Mouse (Mus musculus) myocyte (in vitro differentiated cells): ENCODE measurements at regions not wholly inside any gene's neighbourhood (a gene's known extent, or its start where the extent isn't known, plus 50 kb on each side); places are given as distances from the start of the nearest gene placed in this dataset.

Source experiments
- H3K27me3 ChIP-seq: one replicate; pipeline ENCODE4 v1.6.1; 2011; ENCODE audit not compliant: control insufficient read depth, insufficient read depth, insufficient read length
- H3K36me3 ChIP-seq: one replicate; pipeline ENCODE4 v1.6.1; 2011; ENCODE audit not compliant: control insufficient read depth, insufficient read depth
- H3K4me2 ChIP-seq: one replicate; pipeline ENCODE4 v1.6.1; 2011; ENCODE audit warnings: low read depth, control low read depth
- H3K4me3 ChIP-seq: one replicate; pipeline ENCODE4 v1.5.1; 2011; ENCODE audit warnings: mild to moderate bottlenecking, control low read depth, moderate library complexity
- H3K79me2 ChIP-seq: one replicate; pipeline ENCODE4 v1.6.1; 2011; ENCODE audit not compliant: control insufficient read depth, insufficient read depth
- H3ac ChIP-seq: one replicate; pipeline ENCODE4 v1.6.1; 2011; ENCODE audit not compliant: control insufficient read depth, insufficient read length
- CEBPB ChIP-seq: IDR thresholded peaks from 2 replicates; pipeline ENCODE4 v1.6.1; 2011; ENCODE audit warnings: mild to moderate bottlenecking, moderate library complexity; ENCODE audit not compliant: poor library complexity, insufficient read depth, severe bottlenecking
- E2F4 ChIP-seq: IDR thresholded peaks from one replicate; pipeline ENCODE4 v1.6.1; 2011; ENCODE audit warnings: mild to moderate bottlenecking, control low read depth, moderate library complexity; ENCODE audit not compliant: insufficient read depth
- MAX ChIP-seq: IDR thresholded peaks from one replicate; pipeline ENCODE4 v1.6.1; 2011; ENCODE audit warnings: low read depth, mild to moderate bottlenecking, control low read depth
- MYOD1 ChIP-seq, 3 experiments: IDR thresholded peaks; one replicate each; pipeline ENCODE4 v1.6.1; 2011; ENCODE audit warnings: control low read depth in 2 of 3, low read depth in 2 of 3, mild to moderate bottlenecking in 2 of 3, moderate library complexity in 1 of 3; ENCODE audit not compliant: insufficient read length in 2 of 3, control insufficient read depth in 1 of 3
- MYOG ChIP-seq, 3 experiments: IDR thresholded peaks; one replicate each; pipeline ENCODE4 v1.6.1; 2011; ENCODE audit warnings: control low read depth in 2 of 3, low read depth in 2 of 3, mild to moderate bottlenecking in 2 of 3; ENCODE audit not compliant: insufficient read length in 2 of 3, control insufficient read depth in 1 of 3, insufficient read depth in 1 of 3
- POLR2A ChIP-seq: IDR thresholded peaks from one replicate; pipeline ENCODE4 v1.6.1; 2011; ENCODE audit warnings: low read depth, mild to moderate bottlenecking, control low read depth, moderate library complexity; ENCODE audit not compliant: insufficient read length
- POLR2AphosphoS2 ChIP-seq: IDR thresholded peaks from one replicate; pipeline ENCODE4 v1.6.1; 2011; ENCODE audit warnings: low read depth, control low read depth; ENCODE audit not compliant: insufficient read length
- REST ChIP-seq: IDR thresholded peaks from one replicate; pipeline ENCODE4 v1.6.1; 2011; ENCODE audit warnings: mild to moderate bottlenecking, control low read depth, moderate library complexity; ENCODE audit not compliant: insufficient read depth, insufficient read length
- SRF ChIP-seq: IDR thresholded peaks from one replicate; pipeline ENCODE4 v1.6.1; 2011; ENCODE audit warnings: low read depth; ENCODE audit not compliant: control insufficient read depth, insufficient read length
- TCF12 ChIP-seq: IDR thresholded peaks from one replicate; pipeline ENCODE4 v1.6.1; 2011; ENCODE audit warnings: mild to moderate bottlenecking, control low read depth; ENCODE audit not compliant: poor library complexity, insufficient read depth, severe bottlenecking
- TCF3 ChIP-seq: IDR thresholded peaks from one replicate; pipeline ENCODE4 v1.6.1; 2011; ENCODE audit warnings: low read depth, control low read depth; ENCODE audit not compliant: insufficient read length
- USF1 ChIP-seq: IDR thresholded peaks from one replicate; pipeline ENCODE4 v1.6.1; 2011; ENCODE audit warnings: low read depth, mild to moderate bottlenecking, control low read depth, moderate library complexity

GRCm38 (mm10) chr8:15270290-15270689 lies 224.4 kb upstream of the BB014433 start:
- no peaks in the 10 kb centered on the region for H3K36me3 ChIP-seq
- H3K79me2 ChIP-seq: no peaks in the 10 kb centered on the region
- H3K27me3 ChIP-seq: peaks cover 10% of the 10 kb centered on the region
- no peak overlapping the region for H3K4me3 ChIP-seq
- peak overlapping the region; percentile 12 for H3K4me2 ChIP-seq
- TF ChIP-seq POLR2AphosphoS2 (no peak), USF1 (no peak), POLR2A (no peak), MYOG (IDR thresholded peaks at IDR 0.05; ENCODE audit: control insufficient read depth in 1 of 3, insufficient read depth in 1 of 3, insufficient read length in 2 of 3, low read depth in 2 of 3) (no peak), MAX (no peak)
- no peak overlapping the region for H3ac ChIP-seq

DNA sequence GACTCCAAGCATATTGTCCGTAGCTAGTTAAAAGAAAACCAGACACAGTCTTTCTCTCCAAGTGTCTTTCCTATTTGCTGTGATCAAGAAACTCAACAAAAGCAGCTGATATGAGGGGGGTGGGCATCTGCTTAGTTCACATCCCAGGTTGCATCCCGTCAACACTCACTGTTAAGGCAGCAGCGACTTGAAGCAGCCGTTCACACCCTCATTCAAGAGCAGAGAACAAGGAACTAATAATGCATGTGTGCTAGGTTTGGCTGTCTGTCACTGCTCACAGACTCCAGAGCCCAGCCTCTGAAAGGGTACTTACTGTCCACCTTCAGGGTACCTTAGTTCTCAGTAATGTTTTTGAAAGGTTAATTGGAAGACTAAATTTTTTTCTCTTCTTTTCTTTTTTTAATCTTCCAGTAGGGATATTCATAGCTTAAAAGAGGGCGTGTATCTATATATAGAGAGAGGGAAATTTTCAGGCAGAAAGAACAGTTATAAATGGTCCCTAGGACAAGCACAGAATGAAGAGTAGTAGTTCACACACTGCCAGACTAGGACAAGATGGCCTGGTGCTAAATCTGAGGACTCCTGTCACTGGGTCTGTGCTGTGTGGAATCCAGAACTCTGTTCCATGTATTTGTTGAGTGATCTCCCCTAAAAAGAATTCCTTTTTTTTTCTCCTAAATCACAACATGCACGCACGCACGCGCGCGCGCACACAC lies 199.1 kb upstream of the BB014433 start:
- Histone ChIP-seq H3K4me2 (no peak overlapping the region), H3K79me2 (no peaks in the 10 kb centered on the region), H3K27me3 (no peaks in the 10 kb centered on the region), H3K4me3 (no peak overlapping the region), H3ac (no peak overlapping the region), H3K36me3 (no peaks in the 10 kb centered on the region)
- no peak for TF ChIP-seq POLR2A
- TF ChIP-seq CEBPB: no peak
- no peak for TF ChIP-seq REST
- no peak for TF ChIP-seq SRF
- TF ChIP-seq USF1: no peak
- TF ChIP-seq MYOG (IDR thresholded peaks at IDR 0.05; ENCODE audit: control insufficient read depth in 1 of 3, insufficient read depth in 1 of 3, insufficient read length in 2 of 3, low read depth in 2 of 3): no peak
- no peak for TF ChIP-seq E2F4
- TF ChIP-seq MAX: no peak
- TF ChIP-seq TCF12: no peak
- no peak for TF ChIP-seq MYOD1 (IDR thresholded peaks at IDR 0.05; ENCODE audit: control insufficient read depth in 1 of 3, insufficient read length in 2 of 3, low read depth in 2 of 3)
- TF ChIP-seq TCF3: no peak
- no peak for TF ChIP-seq POLR2AphosphoS2

DNA sequence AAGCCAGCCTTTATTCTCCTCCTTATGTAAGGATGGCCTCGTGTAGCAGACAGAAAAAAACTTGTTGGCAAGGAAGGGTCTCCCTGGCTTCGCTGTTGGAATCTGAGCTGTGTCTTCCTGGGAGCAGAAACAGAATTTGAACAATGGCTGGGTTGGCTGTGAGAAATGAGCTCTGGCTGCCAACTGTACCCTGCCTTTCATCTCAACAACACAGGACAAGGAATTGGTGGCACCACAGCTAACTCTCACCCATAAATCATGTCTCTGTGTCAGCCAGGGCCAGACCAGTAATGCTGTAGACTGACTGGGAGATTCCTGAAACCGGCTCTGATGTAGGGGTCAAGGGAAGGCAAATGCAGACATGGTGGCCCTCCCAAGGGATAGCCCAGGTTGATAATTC lies 189.5 kb upstream of the BB014433 start:
- Histone ChIP-seq H3K27me3 (no peaks in the 10 kb centered on the region), H3K79me2 (no peaks in the 10 kb centered on the region), H3K4me2 (no peak overlapping the region), H3ac (no peak overlapping the region), H3K4me3 (no peak overlapping the region), H3K36me3 (no peaks in the 10 kb centered on the region)
- TF ChIP-seq SRF (no peak), USF1 (no peak), TCF12 (no peak), TCF3 (no peak), MYOD1 (IDR thresholded peaks at IDR 0.05; ENCODE audit: control insufficient read depth in 1 of 3, insufficient read length in 2 of 3, low read depth in 2 of 3) (no peak), CEBPB (no peak), E2F4 (no peak), REST (no peak), POLR2AphosphoS2 (no peak), POLR2A (no peak), MYOG (IDR thresholded peaks at IDR 0.05; ENCODE audit: control insufficient read depth in 1 of 3, insufficient read depth in 1 of 3, insufficient read length in 2 of 3, low read depth in 2 of 3) (no peak), MAX (no peak)

DNA sequence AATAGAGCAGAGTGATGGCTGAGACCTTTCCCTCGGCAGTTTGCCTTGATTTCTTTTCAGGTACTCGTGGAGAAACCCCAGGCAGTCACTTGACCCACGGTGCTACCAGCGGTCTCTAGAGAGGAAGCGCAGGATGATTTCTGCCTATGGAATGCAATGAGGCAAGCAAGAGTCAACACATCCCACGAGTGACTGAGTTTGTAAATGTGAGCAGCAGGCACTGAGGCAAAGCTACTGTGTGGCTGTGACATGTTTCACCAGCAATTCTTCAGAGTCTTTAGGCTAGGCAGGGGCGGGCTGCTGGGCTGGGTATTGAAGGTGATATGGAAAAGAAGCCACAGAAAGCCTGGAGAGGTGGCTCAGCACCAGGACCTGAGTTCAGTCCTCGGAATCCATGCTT lies 187.4 kb upstream of the BB014433 start:
- Histone ChIP-seq H3K4me2 (no peak overlapping the region), H3K79me2 (no peaks in the 10 kb centered on the region), H3K36me3 (no peaks in the 10 kb centered on the region), H3ac (no peak overlapping the region), H3K27me3 (no peaks in the 10 kb centered on the region), H3K4me3 (no peak overlapping the region)
- no peak for TF ChIP-seq TCF12
- TF ChIP-seq MAX: no peak
- no peak for TF ChIP-seq USF1
- no peak for TF ChIP-seq TCF3
- no peak for TF ChIP-seq MYOG (IDR thresholded peaks at IDR 0.05; ENCODE audit: control insufficient read depth in 1 of 3, insufficient read depth in 1 of 3, insufficient read length in 2 of 3, low read depth in 2 of 3)
- TF ChIP-seq SRF: no peak
- no peak for TF ChIP-seq CEBPB
- TF ChIP-seq MYOD1 (IDR thresholded peaks at IDR 0.05; ENCODE audit: control insufficient read depth in 1 of 3, insufficient read length in 2 of 3, low read depth in 2 of 3): no peak
- no peak for TF ChIP-seq POLR2A
- no peak for TF ChIP-seq REST
- TF ChIP-seq POLR2AphosphoS2: no peak
- TF ChIP-seq E2F4: no peak
